Mouse (Mus musculus): ENCODE results near the gene Cdk8. TPM values are rescaled to one million over a fixed set of nuclear protein-coding genes. Genes with fewer than 3 reads are reported as not detected.
A peak's percentile ranks its signal among the peaks of the same experiment; 100 is the strongest.
"Not testable (repeated sequence)": the region's sequence is repeated elsewhere in the genome, so short reads cannot be mapped to it uniquely, and the experiment has no call there.

The Cdk8 gene
- 24.6 and 27.3 TPM in 2 replicates for polyA plus RNA-seq (2015; fragmentation: Nextera tagmentation; extraction: Ambion mirVana)

DNA sequence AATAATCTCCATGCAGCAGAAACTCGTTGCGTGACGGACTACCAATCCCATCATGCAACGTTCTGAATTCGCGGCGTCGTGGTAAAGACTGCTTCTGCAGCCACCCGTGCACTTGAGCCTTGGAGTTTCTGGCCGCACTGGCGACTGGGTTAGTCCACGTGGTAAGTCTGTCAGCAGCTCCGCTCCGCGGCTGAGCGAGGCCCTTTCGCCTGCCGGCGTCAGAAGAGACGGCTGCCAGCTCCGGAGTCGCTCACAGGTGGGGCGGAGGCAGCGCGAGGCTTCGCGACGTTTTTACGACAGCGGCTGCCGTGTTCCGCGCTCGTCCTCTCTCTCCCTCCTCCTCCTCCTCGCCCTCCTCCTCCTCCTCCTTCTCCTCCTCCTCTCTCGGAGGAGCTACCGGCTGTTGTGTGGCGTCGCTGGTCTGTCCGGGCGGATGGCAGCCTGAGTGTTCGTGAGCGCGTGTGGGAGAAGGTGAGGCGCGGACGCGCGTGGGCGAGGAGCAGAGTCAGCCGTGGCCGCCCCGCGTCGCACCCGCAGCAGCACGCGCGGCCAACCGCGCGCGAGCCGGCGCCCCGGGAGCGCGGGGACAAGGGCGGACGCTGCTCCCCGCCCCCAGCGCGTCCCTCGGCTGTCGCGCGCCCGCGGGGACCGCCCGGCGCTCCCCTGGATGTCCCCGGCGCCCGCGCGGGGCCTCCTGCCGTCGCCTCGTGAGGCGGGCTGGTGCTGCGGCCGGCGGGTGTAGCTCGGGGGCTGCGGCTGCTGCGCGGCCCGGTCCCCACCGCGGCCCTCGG, at the start of gene Cdk8:
Gene Cdk8, plus strand, starts transcription at position 367 of the 791 bp plus-strand sequence.
- peak within 1 kb of the TSS; percentile 80 for H3K4me2 ChIP-seq (replicated peaks; ENCODE audit: low read depth)
- under 1% methylated on average over 73 of the region's 102 CpGs for WGBS
- H3K27me3 ChIP-seq (replicated peaks; ENCODE audit: control insufficient read depth, insufficient read depth, low read length), result no peaks in the 10 kb centered on the region

DNA sequence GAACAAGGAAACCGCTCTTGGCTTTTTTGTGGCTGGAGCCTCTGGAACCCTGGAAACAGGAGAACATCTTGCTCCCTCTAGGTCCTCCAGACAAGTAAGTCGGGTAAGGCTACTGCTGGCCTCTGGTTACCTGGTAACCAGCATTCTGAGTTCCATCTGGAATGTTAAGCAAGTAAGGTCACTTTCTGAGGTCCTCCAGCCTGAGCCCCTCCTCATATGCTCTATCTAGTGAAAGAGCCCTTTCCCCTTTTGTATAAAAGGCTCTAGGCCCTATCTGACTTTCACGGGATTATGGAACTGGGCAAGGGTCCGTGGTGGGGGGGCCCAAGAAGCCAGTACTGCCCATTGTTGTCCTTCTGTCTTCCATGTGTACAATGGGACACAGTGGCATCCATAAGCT, 45.8 kb upstream of the Cdk8 start, which contains the start of gene 1700001J03Rik:
Gene 1700001J03Rik, minus strand, starts transcription at position 101 of the 400 bp plus-strand sequence.
- not testable (repeated sequence) for ATAC-seq; H3K9ac ChIP-seq (ENCODE audit: low read depth, low read length); H3K27me3 ChIP-seq (replicated peaks; ENCODE audit: control insufficient read depth, insufficient read depth, low read length); H3K36me3 ChIP-seq (ENCODE audit: control insufficient read depth, insufficient read depth); H3K4me2 ChIP-seq (replicated peaks; ENCODE audit: low read depth); H3K4me3 ChIP-seq (ENCODE audit: low read depth, low read length); H3K27ac ChIP-seq (ENCODE audit: low read depth, low read length); H3K4me1 ChIP-seq (replicated peaks; ENCODE audit: control insufficient read depth, insufficient read depth, low read length); H3K9me3 ChIP-seq (ENCODE audit: control insufficient read depth)
- 77% methylated on average over 4 of the region's 4 CpGs for WGBS

More for the DNA sequence above, at the start of gene Cdk8:
- H3K9me3 ChIP-seq (ENCODE audit: control insufficient read depth), result no peaks in the 10 kb centered on the region
- peak within 1 kb of the TSS; percentile 75 for H3K9ac ChIP-seq (ENCODE audit: low read depth, low read length)
- peak; percentile 89 for ATAC-seq
- peak within 1 kb of the TSS; percentile 90 for H3K27ac ChIP-seq (ENCODE audit: low read depth, low read length)
- TF ChIP-seq CTCF (IDR thresholded peaks at IDR 0.05; ENCODE audit: low read depth), result no peak
- H3K4me3 ChIP-seq (ENCODE audit: low read depth, low read length), result peak within 1 kb of the TSS; percentile 81
- no peaks in the 10 kb centered on the region for H3K36me3 ChIP-seq (ENCODE audit: control insufficient read depth, insufficient read depth)
- H3K4me1 ChIP-seq (replicated peaks; ENCODE audit: control insufficient read depth, insufficient read depth, low read length), result 0 out of 2 replicates have a peak, but pooled peaks cover 4% of the 10 kb centered on the region

GRCm38 (mm10) chr5:146187441-146187840, 43.6 kb upstream of the Cdk8 start:
- peak; percentile 85 for TF ChIP-seq CTCF (IDR thresholded peaks at IDR 0.05; ENCODE audit: low read depth)
- not testable (repeated sequence) for H3K4me1 ChIP-seq (replicated peaks; ENCODE audit: control insufficient read depth, insufficient read depth, low read length); H3K4me3 ChIP-seq (ENCODE audit: low read depth, low read length); H3K27me3 ChIP-seq (replicated peaks; ENCODE audit: control insufficient read depth, insufficient read depth, low read length); H3K9me3 ChIP-seq (ENCODE audit: control insufficient read depth); H3K27ac ChIP-seq (ENCODE audit: low read depth, low read length); H3K36me3 ChIP-seq (ENCODE audit: control insufficient read depth, insufficient read depth); H3K4me2 ChIP-seq (replicated peaks; ENCODE audit: low read depth); H3K9ac ChIP-seq (ENCODE audit: low read depth, low read length); ATAC-seq
- 17% methylated on average over 5 of the region's 5 CpGs for WGBS

DNA sequence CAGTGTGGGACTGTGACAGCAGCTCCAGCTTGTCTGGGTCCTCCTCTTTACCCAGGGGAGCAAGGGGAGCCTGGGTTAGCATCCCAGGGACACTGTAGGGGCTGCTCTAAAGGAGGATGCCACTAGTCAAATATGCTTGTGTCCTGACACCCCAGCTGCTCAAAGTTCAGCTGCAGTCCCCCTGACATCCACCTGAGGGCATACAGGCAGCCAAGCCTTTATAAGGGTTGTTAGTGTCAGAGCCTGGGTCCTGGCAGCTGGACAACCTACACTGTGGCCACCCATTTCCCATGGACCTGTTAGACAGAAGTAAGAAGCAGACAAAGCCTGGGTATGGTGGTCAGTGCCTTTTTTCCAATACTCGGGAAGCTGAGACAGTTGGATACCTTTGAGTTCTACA, 42.9 kb upstream of the Cdk8 start:
- ATAC-seq, result no peak
- no peak overlapping the region for H3K9ac ChIP-seq (ENCODE audit: low read depth, low read length)
- TF ChIP-seq CTCF (IDR thresholded peaks at IDR 0.05; ENCODE audit: low read depth), result peak; percentile 52
- no peaks in the 10 kb centered on the region for H3K36me3 ChIP-seq (ENCODE audit: control insufficient read depth, insufficient read depth)
- H3K27me3 ChIP-seq (replicated peaks; ENCODE audit: control insufficient read depth, insufficient read depth, low read length), result no peaks in the 10 kb centered on the region
- H3K4me3 ChIP-seq (ENCODE audit: low read depth, low read length), result no peak overlapping the region
- no peaks in the 10 kb centered on the region for H3K9me3 ChIP-seq (ENCODE audit: control insufficient read depth)
- no peak overlapping the region for H3K4me2 ChIP-seq (replicated peaks; ENCODE audit: low read depth)
- no peak overlapping the region for H3K27ac ChIP-seq (ENCODE audit: low read depth, low read length)
- 94% methylated on average over 1 of the region's 1 CpGs for WGBS
- no peaks in the 10 kb centered on the region for H3K4me1 ChIP-seq (replicated peaks; ENCODE audit: control insufficient read depth, insufficient read depth, low read length)

DNA sequence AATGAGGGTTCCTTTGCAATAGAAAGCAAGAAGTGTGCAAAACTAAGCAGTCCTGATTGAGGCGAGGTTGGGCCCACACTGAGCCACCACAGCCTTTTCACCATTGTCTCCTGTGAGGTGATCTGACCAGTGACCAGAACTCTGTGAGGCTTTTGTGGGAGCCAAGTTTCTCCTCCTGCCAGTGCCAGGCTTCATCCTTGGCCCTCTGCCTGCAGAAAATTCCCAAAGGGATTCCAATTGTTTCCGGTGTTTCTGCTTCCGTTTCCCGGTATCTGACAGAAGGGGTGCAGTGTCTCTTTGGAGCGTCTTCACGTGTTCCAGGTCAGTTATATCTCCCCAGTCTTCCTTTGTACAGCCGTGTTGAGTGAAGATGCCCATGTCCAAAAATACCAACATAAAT, 42.3 kb upstream of the Cdk8 start:
- no peak overlapping the region for H3K9ac ChIP-seq (ENCODE audit: low read depth, low read length)
- no peaks in the 10 kb centered on the region for H3K27me3 ChIP-seq (replicated peaks; ENCODE audit: control insufficient read depth, insufficient read depth, low read length)
- no peaks in the 10 kb centered on the region for H3K36me3 ChIP-seq (ENCODE audit: control insufficient read depth, insufficient read depth)
- H3K9me3 ChIP-seq (ENCODE audit: control insufficient read depth), result no peaks in the 10 kb centered on the region
- no peaks in the 10 kb centered on the region for H3K4me1 ChIP-seq (replicated peaks; ENCODE audit: control insufficient read depth, insufficient read depth, low read length)
- H3K4me3 ChIP-seq (ENCODE audit: low read depth, low read length), result no peak overlapping the region
- no peak for ATAC-seq
- no peak overlapping the region for H3K27ac ChIP-seq (ENCODE audit: low read depth, low read length)
- TF ChIP-seq CTCF (IDR thresholded peaks at IDR 0.05; ENCODE audit: low read depth), result no peak
- 80% methylated on average over 7 of the region's 7 CpGs for WGBS
- no peak overlapping the region for H3K4me2 ChIP-seq (replicated peaks; ENCODE audit: low read depth)

- no peaks in the 10 kb centered on the region for H3K4me1 ChIP-seq (replicated peaks; ENCODE audit: control insufficient read depth, insufficient read depth, low read length)
- H3K27me3 ChIP-seq (replicated peaks; ENCODE audit: control insufficient read depth, insufficient read depth, low read length), result no peaks in the 10 kb centered on the region
- TF ChIP-seq CTCF (IDR thresholded peaks at IDR 0.05; ENCODE audit: low read depth), result no peak
- WGBS, result 38% methylated on average over 4 of the region's 4 CpGs
- H3K36me3 ChIP-seq (ENCODE audit: control insufficient read depth, insufficient read depth), result no peaks in the 10 kb centered on the region
- no peak overlapping the region for H3K4me2 ChIP-seq (replicated peaks; ENCODE audit: low read depth)
- H3K4me3 ChIP-seq (ENCODE audit: low read depth, low read length), result no peak overlapping the region
- ATAC-seq, result peak; percentile 94
- H3K27ac ChIP-seq (ENCODE audit: low read depth, low read length), result no peak overlapping the region
- H3K9ac ChIP-seq (ENCODE audit: low read depth, low read length), result no peak overlapping the region
- H3K9me3 ChIP-seq (ENCODE audit: control insufficient read depth), result no peaks in the 10 kb centered on the region
Observed at GRCm38 (mm10) chr5:146190093-146190492, 40.9 kb upstream of the Cdk8 start.

Measured in intestine, postnatal 0 days (tissue).